Comparison of ENCODE assay signal across 25 mouse cellular contexts in the genomic region with DNA sequence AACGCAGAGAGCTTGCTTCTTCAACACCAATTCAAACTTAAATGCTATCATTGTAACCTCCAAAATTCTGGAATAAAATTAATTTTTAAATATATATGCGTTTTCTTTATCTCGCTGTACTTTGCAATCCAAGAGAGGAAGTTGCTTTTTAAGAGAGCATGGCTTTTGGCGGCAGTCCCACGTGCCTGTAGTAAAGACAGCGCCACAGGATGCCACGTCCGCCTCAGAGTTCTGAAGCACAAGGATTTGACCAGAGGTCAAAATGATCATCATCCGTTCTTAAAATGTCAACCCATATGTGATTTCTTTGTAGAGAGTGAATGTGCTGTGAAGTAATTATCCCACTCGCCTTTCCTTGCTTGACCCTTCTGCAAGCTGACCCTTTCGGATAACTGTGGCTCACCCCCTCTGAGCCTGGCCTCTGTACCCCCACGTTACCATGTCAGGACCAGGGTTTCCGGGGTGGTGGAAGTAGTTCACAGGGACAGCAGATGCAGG. TPM values are rescaled to one million over a fixed set of nuclear protein-coding genes. Genes with fewer than 3 reads are reported as not detected.
DNase-seq lines count a peak whose midpoint lies in the region; ATAC-seq and TF ChIP-seq lines count a peak whose summit lies in the region.
"Had no signal": no experiment of that assay in that cellular context is flagged by ENCODE, and none has a peak within 500 bp of the region (broad histone marks: within the 10 kb centered on the region; RNA-seq: fewer than 3 reads in every experiment).

No protein-coding gene starts in this region.

- ATAC-seq in cerebellum, adult (ENCODE audit: insufficient number of reproducible peaks, low FRiP score, low TSS enrichment): no peak
- no peak for ATAC-seq in heart, embryonic 11.5 days (replicated peaks; ENCODE audit: insufficient number of reproducible peaks, low FRiP score, low TSS enrichment)
- ATAC-seq in kidney, embryonic 14.5 days (ENCODE audit: low FRiP score, low TSS enrichment): no peak
- ATAC-seq: activated CD4-positive, CD25-positive, alpha-beta regulatory T cell, adult 4 months; forebrain, embryonic 15.5 days; hindbrain, postnatal 0 days; inflammation-experienced regulatory T-cells, adult 6 months had no signal

- TF ChIP-seq CTCF in bone marrow macrophage, adult 2 months (IDR thresholded peaks at IDR 0.05; ENCODE audit: low read depth, low read length): no peak

- no peaks in the 10 kb centered on the region for H3K9me3 ChIP-seq in heart, embryonic 11.5 days (replicated peaks; ENCODE audit: control insufficient read depth, low read length)
- H3K9me3 ChIP-seq in kidney, embryonic 14.5 days (ENCODE audit: control insufficient read depth, low read length): no peaks in the 10 kb centered on the region
- H3K9me3 ChIP-seq: embryonic facial prominence, embryonic 10.5 days; embryonic facial prominence, embryonic 13.5 days; forebrain, embryonic 12.5 days; forebrain, embryonic 15.5 days; heart, embryonic 13.5 days had no signal

- H3K9ac ChIP-seq in heart, embryonic 11.5 days (ENCODE audit: low read depth, low read length): no peak overlapping the region
- no peak overlapping the region for H3K9ac ChIP-seq in kidney, embryonic 14.5 days (ENCODE audit: low read depth, low read length)
- H3K9ac ChIP-seq: embryonic facial prominence, embryonic 13.5 days; forebrain, embryonic 12.5 days; forebrain, embryonic 15.5 days; heart, embryonic 13.5 days; hindbrain, embryonic 14.5 days had no signal

- H3K4me2 ChIP-seq in heart, embryonic 11.5 days: no peak overlapping the region
- H3K4me2 ChIP-seq in kidney, embryonic 14.5 days (replicated peaks; ENCODE audit: low read depth, low read length): no peak overlapping the region
- H3K4me2 ChIP-seq: embryonic facial prominence, embryonic 13.5 days; forebrain, embryonic 12.5 days; forebrain, embryonic 15.5 days; heart, embryonic 13.5 days; hindbrain, embryonic 14.5 days had no signal

- peak; percentile 4 for DNase-seq in cerebellum, adult 9-10 months
- peak; percentile 90 for DNase-seq in heart, adult 11 months
- DNase-seq in kidney, postnatal 14 days: peak; percentile 56
- DNase-seq: adrenal gland, adult 8-10 months; adrenal gland, postnatal 25 days; cerebellum, adult 11 months; cerebellum, adult 2 months; cerebellum, postnatal 14 days; gastrocnemius, postnatal 14 days; heart, adult 18-20 months; heart, postnatal 4 days had no signal

- H3K27me3 ChIP-seq in heart, embryonic 11.5 days (ENCODE audit: control insufficient read depth, insufficient read depth, low read length): no peaks in the 10 kb centered on the region
- no peaks in the 10 kb centered on the region for H3K27me3 ChIP-seq in kidney, embryonic 14.5 days (ENCODE audit: control insufficient read depth, insufficient read depth, low read length)
- H3K27me3 ChIP-seq: embryonic facial prominence, embryonic 13.5 days; forebrain, embryonic 12.5 days; forebrain, embryonic 15.5 days; heart, embryonic 13.5 days had no signal

- H3K4me3 ChIP-seq in heart, embryonic 11.5 days (ENCODE audit: low read depth, low read length): no peak overlapping the region
- H3K4me3 ChIP-seq in kidney, embryonic 14.5 days (ENCODE audit: low read length): no peak overlapping the region
- no peak overlapping the region for H3K4me3 ChIP-seq in bone marrow macrophage, adult 2 months (ENCODE audit: insufficient read depth, low read length)
- H3K4me3 ChIP-seq: embryonic facial prominence, embryonic 10.5 days; embryonic facial prominence, embryonic 13.5 days; erythroblast, embryonic 14.5 days; forebrain, embryonic 12.5 days; forebrain, embryonic 15.5 days; heart, embryonic 13.5 days had no signal

- no peak overlapping the region for H3K27ac ChIP-seq in heart, embryonic 11.5 days (ENCODE audit: low read depth, low read length)
- no peak overlapping the region for H3K27ac ChIP-seq in kidney, embryonic 14.5 days (ENCODE audit: low read depth, low read length)
- H3K27ac ChIP-seq in bone marrow macrophage, adult 2 months (ENCODE audit: insufficient read depth, low read depth, low read length): peak overlapping the region; percentile 17; the same call in 1 of the 2 replicates
- H3K27ac ChIP-seq: embryonic facial prominence, embryonic 10.5 days; embryonic facial prominence, embryonic 13.5 days; forebrain, embryonic 12.5 days; forebrain, embryonic 15.5 days; heart, embryonic 13.5 days; hindbrain, embryonic 14.5 days; hindbrain, postnatal 0 days had no signal

- H3K36me3 ChIP-seq in heart, embryonic 11.5 days (ENCODE audit: control insufficient read depth, insufficient read depth, low read length): peaks cover 12% of the 10 kb centered on the region
- H3K36me3 ChIP-seq in kidney, embryonic 14.5 days (ENCODE audit: control insufficient read depth, insufficient read depth, low read length): peaks cover 42% of the 10 kb centered on the region
- H3K36me3 ChIP-seq: forebrain, embryonic 15.5 days had no signal

- WGBS in heart, embryonic 11.5 days (ENCODE audit: insufficient replicate concordance): 87% methylated on average over 13 of the region's 13 CpGs
- WGBS in kidney, embryonic 14.5 days: 78% methylated on average over 13 of the region's 13 CpGs

- TF ChIP-seq POLR2A in bone marrow macrophage, adult 2 months (IDR thresholded peaks at IDR 0.05; ENCODE audit: borderline replicate concordance, low read depth, low read length): no peak

- peaks cover 29% of the 10 kb centered on the region for H3K4me1 ChIP-seq in heart, embryonic 11.5 days (ENCODE audit: control insufficient read depth, insufficient read depth, low read length)
- H3K4me1 ChIP-seq in kidney, embryonic 14.5 days (ENCODE audit: control insufficient read depth, insufficient read depth, low read length): peaks cover 8% of the 10 kb centered on the region; the same call in 1 of the 2 replicates
- peaks cover 52% of the 10 kb centered on the region for H3K4me1 ChIP-seq in bone marrow macrophage, adult 2 months (ENCODE audit: control insufficient read depth, insufficient read depth, low read length)

RNA-seq across cellular contexts. Expression of a gene that starts 25.6 kb away (rescaled TPM):
- 21.6 and 23.1 TPM in 2 replicates for polyA plus RNA-seq in heart, embryonic 11.5 days (2014; fragmentation: Nextera tagmentation; extraction: Ambion mirVana)
- 39.4 and 51.2 TPM in 2 replicates for polyA plus RNA-seq in kidney, embryonic 14.5 days (2014; fragmentation: Nextera tagmentation; extraction: Ambion mirVana)
- 27.1 and 29.8 TPM in 2 replicates for polyA plus RNA-seq in bone marrow macrophage, adult 2 months (2012; ENCODE audit: insufficient read depth, insufficient read length, missing spikeins)

Comparison
In these comparisons a context has a peak if more than half of its experiments do, and no peak if none do; other contexts are left out.
1. DNase-seq: peak in every context shown above with its lines; median percentile 90 in heart, adult 11 months; 56 in kidney, postnatal 14 days; 4 in cerebellum, adult 9-10 months.